Mouse (Mus musculus) neural tube, embryonic 13.5 days (tissue): Measurements from ENCODE around the gene Ltbp1. TPM values are rescaled to one million over a fixed set of nuclear protein-coding genes. Genes with fewer than 3 reads are reported as not detected.

Experiments
- ATAC-seq: fragments of 200-750 bp; cut with Nextera tagmentation; 2 replicates; pipeline ENCODE4 v1.8.0; 2017; ENCODE audit warnings: low read depth, mild to moderate bottlenecking, moderate TSS enrichment, moderate library complexity
- H3K27ac ChIP-seq: fragments of 300-500 bp; sonication (generic); replicated peaks from 2 replicates; pipeline ENCODE4 v1.5.1; 2015; ENCODE audit warnings: moderate library complexity, mild to moderate bottlenecking, inconsistent platforms
- H3K27me3 ChIP-seq: fragments of 300-500 bp; sonication (generic); 2 replicates; pipeline ENCODE4 v1.6.1; 2015; ENCODE audit warnings: mild to moderate bottlenecking, inconsistent platforms
- H3K36me3 ChIP-seq: fragments of 300-500 bp; sonication (generic); 2 replicates; pipeline ENCODE4 v1.6.1; 2015; ENCODE audit warnings: mild to moderate bottlenecking, inconsistent platforms
- H3K4me1 ChIP-seq: fragments of 300-500 bp; sonication (generic); replicated peaks from 2 replicates; pipeline ENCODE4 v1.6.1; 2015; ENCODE audit warnings: inconsistent platforms
- H3K4me2 ChIP-seq: fragments of 300-500 bp; sonication (generic); 2 replicates; pipeline ENCODE4 v1.6.1; 2015; ENCODE audit warnings: inconsistent platforms, mild to moderate bottlenecking, moderate library complexity
- H3K4me3 ChIP-seq: fragments of 300-500 bp; sonication (generic); 2 replicates; pipeline ENCODE4 v1.5.1; 2015; ENCODE audit warnings: mild to moderate bottlenecking, inconsistent platforms
- H3K9ac ChIP-seq: fragments of 300-500 bp; sonication (generic); 2 replicates; pipeline ENCODE4 v1.6.1; 2015; ENCODE audit warnings: moderate library complexity, mild to moderate bottlenecking, inconsistent platforms
- H3K9me3 ChIP-seq: fragments of 300-500 bp; sonication (generic); 2 replicates; pipeline ENCODE4 v1.6.1; 2016; ENCODE audit warnings: inconsistent platforms
- WGBS: fragments of 180-500 bp; shearing (Covaris S2); methylation state at CpG from one replicate; pipeline ENCODE4 v1.1.7; 2015; 5-methylcytosine and 5-hydroxymethylcytosine counted together
- polyA plus RNA-seq: library from polyadenylated mRNA; unstranded; fragments of >200 nt; fragmentation: Nextera tagmentation; extraction: Ambion mirVana; gene quantifications from 2 replicates; pipeline ENCODE4 v1.2.1, GENCODE M21; 2015

The Ltbp1 gene
- polyA plus RNA-seq, 1 experiment from 2014 or later, result 2.9 TPM

DNA sequence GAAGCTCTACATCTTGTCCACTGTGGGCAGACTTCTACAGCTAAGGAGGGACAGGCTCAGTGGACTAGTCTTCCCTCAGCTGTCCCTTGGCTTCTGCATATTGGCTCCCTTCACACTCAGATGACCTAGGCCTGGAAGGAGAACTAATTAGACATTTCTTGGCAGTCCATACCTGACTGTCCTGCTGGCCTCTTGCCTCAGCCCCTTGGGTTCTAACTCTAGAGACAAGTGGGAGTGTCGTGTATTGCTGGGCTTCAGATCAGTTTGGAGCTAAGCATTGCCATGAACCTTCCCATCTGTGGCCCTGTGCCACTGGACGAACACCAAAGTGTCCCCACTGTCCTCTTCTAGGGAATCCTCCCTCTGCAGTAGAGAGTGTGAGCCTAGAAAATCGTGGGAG, 288.4 kb downstream of the Ltbp1 start:
- Histone ChIP-seq H3K4me1 (no peaks in the 10 kb centered on the region), H3K27ac (no peak overlapping the region), H3K4me2 (no peak overlapping the region), H3K9me3 (no peaks in the 10 kb centered on the region), H3K27me3 (no peaks in the 10 kb centered on the region), H3K36me3 (no peaks in the 10 kb centered on the region), H3K9ac (no peak overlapping the region), H3K4me3 (no peak overlapping the region)
- WGBS, result 82% methylated on average over 3 of the region's 3 CpGs
- no peak for ATAC-seq

DNA sequence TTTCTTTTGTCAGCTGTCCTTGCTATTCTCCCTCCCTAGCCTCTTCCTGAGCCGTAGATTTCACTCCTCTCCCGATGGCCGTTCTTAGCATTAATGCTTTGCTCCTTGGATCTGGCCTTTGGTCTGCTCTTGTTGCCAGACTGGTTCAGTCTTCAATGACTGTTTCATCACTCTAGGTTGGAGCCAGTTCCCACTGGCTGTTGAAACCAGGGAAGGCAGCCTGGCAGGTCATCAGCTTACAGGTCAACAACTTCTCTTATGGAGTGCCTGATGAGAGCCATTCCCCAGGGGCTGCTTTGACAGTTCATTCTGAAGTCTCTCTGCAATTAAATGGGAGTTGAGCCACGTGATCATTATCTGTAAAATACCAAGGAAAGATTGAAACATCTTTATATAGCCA, 295.5 kb downstream of the Ltbp1 start:
- Histone ChIP-seq H3K4me2 (no peak overlapping the region), H3K27ac (no peak overlapping the region), H3K36me3 (no peaks in the 10 kb centered on the region), H3K27me3 (no peaks in the 10 kb centered on the region), H3K4me1 (no peaks in the 10 kb centered on the region), H3K9ac (no peak overlapping the region), H3K9me3 (no peaks in the 10 kb centered on the region), H3K4me3 (no peak overlapping the region)
- 88% methylated on average over 4 of the region's 4 CpGs for WGBS
- no peak for ATAC-seq

DNA sequence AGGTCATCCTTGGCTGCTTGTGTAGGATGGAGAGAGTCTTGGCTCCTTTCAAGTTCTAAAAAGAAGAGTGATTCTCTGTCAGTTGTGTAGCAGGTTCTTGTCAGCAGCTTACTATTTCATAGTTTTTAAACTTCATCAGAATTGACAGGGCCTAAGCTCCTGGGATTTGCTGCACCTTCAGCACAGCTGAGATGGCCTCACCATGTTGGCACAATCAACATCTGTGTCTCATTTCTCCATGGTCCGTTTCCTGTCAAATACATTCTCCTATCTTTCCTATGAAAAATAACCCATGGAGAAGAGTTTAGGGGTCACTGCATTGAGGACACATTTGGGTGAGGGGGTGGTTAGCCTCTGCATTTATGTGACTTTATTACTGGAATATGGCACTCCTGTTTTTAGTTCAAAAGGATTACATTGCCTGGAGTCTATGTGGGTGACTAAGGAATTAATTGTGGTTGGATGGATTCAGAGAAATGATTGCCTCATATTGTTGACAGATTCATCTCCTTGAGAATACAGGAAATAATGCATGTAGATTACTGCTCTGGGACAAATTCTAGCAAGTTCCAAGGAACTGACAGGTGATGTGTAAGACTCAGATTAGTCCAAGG, 299.5 kb downstream of the Ltbp1 start:
- H3K4me2 ChIP-seq, result no peak overlapping the region
- no peaks in the 10 kb centered on the region for H3K27me3 ChIP-seq
- peaks cover 5% of the 10 kb centered on the region; the same call in 1 of the 2 replicates for H3K4me1 ChIP-seq
- H3K4me3 ChIP-seq, result no peak overlapping the region
- H3K27ac ChIP-seq, result no peak overlapping the region
- no peak overlapping the region for H3K9ac ChIP-seq
- 85% methylated on average over 1 of the region's 1 CpGs for WGBS
- ATAC-seq, result no peak
- no peaks in the 10 kb centered on the region for H3K36me3 ChIP-seq
- H3K9me3 ChIP-seq, result no peaks in the 10 kb centered on the region

DNA sequence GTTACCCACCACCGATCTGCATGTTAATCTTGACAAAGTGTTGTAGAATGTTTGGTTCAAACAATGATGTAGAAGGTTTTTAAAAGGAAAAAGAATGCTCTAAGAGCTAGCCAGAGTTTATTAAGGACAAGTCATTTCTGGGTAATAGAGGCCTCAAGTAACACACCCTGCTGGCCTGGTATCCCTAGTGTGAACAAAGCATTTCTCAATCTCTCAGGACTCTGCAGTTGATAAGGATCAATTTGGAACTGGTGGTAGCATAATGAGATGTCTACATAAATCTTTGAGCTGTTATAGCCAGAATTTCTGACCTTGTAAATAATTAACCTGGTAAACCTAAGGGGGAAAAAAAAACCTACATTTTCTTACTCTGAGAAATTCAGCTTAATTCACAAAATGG, 300.3 kb downstream of the Ltbp1 start:
- Histone ChIP-seq H3K4me3 (no peak overlapping the region), H3K27ac (no peak overlapping the region), H3K9me3 (no peaks in the 10 kb centered on the region), H3K36me3 (no peaks in the 10 kb centered on the region), H3K4me2 (no peak overlapping the region), H3K27me3 (no peaks in the 10 kb centered on the region), H3K4me1 (peaks cover 5% of the 10 kb centered on the region; the same call in 1 of the 2 replicates), H3K9ac (no peak overlapping the region)
- ATAC-seq, result no peak
- WGBS, result 100% methylated on average over 1 of the region's 1 CpGs

DNA sequence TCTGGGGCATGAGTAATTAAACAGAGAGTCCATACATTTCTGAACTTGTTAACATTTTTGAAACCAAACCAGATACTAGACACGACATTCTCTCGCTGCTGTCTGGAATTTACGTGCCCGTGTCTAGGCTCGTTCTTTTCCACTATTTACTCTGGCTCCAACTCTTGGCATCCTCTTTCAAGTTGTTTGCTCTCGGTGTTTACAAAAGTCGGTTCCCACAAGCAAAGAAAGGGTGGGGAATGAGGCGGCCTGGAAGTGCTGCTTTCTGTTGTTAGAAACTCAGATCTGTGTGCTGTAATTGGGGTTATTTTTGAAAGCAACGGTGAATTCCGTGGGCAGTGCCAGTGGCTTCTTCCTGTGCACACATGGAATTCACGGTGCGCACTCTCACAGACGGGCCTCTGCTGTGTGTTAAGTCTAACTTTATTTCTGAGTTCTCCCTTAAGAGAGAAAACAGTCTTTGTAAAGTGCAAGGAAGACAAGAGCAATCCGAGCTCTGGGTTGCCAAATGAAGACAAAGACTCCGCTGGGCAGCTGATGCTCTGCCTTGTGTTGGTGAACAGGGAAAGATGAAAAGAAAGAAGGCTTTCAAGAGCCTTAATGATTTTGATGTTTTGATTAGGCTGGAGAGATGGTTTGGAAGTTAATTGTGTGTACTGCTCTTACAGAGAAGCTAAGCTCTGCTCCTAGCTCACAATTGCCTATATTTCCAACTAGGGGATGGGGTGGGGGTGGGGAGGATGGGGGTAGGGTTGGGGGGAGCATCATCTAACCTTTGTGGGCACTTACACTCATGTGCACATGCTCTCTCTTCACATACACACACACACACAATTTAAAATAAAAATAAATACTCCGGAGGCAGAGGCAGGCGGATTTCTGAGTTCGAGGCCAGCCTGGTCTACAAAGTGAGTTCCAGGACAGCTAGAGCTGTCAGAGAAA, 302.0 kb downstream of the Ltbp1 start:
- Histone ChIP-seq H3K27ac (peak overlapping the region; percentile 38; the same call in 1 of the 2 replicates), H3K4me2 (no peak overlapping the region), H3K27me3 (no peaks in the 10 kb centered on the region), H3K36me3 (no peaks in the 10 kb centered on the region), H3K9ac (no peak overlapping the region), H3K4me3 (no peak overlapping the region), H3K4me1 (peaks cover 5% of the 10 kb centered on the region; the same call in 1 of the 2 replicates), H3K9me3 (no peaks in the 10 kb centered on the region)
- ATAC-seq, result peak; percentile 36; the same call in 1 of the 2 replicates
- 50% methylated on average over 18 of the region's 18 CpGs for WGBS

DNA sequence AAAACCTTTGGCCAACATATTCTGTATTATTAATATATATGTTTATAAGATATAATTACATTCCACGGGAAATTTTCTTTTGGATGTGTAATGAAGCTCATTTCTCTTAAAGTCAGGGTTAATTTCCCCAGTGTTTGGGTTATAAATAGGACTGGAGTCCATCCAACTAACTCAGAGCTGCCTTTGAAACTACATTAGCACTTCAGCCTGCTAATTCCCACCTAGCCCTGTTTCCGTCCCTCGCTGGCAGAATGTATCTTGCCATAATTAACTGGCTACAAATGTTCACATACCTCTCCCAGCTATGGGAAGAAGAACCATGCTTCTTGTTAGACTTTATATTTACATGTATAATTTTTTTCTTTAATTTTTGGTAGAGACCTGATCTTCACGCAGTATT, 311.7 kb downstream of the Ltbp1 start:
- no peaks in the 10 kb centered on the region for H3K9me3 ChIP-seq
- no peak overlapping the region for H3K9ac ChIP-seq
- H3K27me3 ChIP-seq, result no peaks in the 10 kb centered on the region
- no peak overlapping the region for H3K27ac ChIP-seq
- no peaks in the 10 kb centered on the region; the same call in 1 of the 2 replicates for H3K4me1 ChIP-seq
- no peak for ATAC-seq
- no peak overlapping the region for H3K4me3 ChIP-seq
- H3K4me2 ChIP-seq, result no peak overlapping the region
- WGBS, result 87% methylated on average over 4 of the region's 4 CpGs
- H3K36me3 ChIP-seq, result no peaks in the 10 kb centered on the region

DNA sequence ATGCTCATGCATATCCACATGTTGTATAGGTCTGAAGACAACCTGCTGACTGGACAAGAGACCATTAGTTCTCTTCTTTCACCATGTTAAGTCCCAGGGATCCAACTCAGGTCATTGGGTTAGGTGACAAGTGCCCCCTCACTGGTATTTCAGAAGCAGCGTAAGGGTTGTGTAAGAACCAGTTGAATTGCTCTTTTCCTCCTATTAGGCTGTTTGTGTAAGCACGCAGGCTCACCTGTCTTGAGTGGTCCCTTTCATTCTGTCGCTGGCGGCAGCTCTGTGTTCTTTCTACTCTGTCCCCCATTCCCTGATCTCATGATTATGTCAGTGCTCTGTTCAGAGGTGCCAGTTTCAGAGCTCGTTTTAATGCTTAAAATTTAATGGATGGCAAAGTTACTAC, 317.9 kb downstream of the Ltbp1 start:
- no peaks in the 10 kb centered on the region for H3K36me3 ChIP-seq
- H3K4me3 ChIP-seq, result no peak overlapping the region
- WGBS, result 91% methylated on average over 5 of the region's 5 CpGs
- ATAC-seq, result no peak
- H3K9ac ChIP-seq, result no peak overlapping the region
- no peak overlapping the region for H3K4me2 ChIP-seq
- H3K4me1 ChIP-seq, result no peaks in the 10 kb centered on the region
- no peaks in the 10 kb centered on the region for H3K27me3 ChIP-seq
- H3K9me3 ChIP-seq, result no peaks in the 10 kb centered on the region
- no peak overlapping the region for H3K27ac ChIP-seq

DNA sequence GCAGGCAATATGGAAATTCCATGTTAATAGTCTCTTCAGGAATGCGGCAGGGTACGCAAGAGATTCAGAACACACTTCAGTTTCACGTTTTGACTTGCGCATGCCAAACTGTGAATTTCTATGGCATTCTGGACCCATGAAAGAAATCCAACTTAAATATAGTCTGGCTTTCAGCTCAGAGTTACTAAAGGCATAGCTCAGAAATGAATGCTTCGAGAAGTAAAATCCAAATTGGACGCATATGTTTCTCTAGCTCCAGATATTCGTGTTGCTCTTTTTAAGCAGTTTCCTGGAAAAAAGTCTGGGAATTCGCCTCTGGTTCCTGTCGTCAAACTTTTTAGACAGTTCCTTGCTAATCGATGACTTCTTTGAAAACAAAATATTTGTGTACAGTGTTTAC, 318.4 kb downstream of the Ltbp1 start:
- H3K4me2 ChIP-seq, result no peak overlapping the region
- H3K9me3 ChIP-seq, result no peaks in the 10 kb centered on the region
- no peaks in the 10 kb centered on the region for H3K27me3 ChIP-seq
- H3K4me3 ChIP-seq, result no peak overlapping the region
- WGBS, result 93% methylated on average over 10 of the region's 10 CpGs
- no peak overlapping the region for H3K27ac ChIP-seq
- no peak overlapping the region for H3K9ac ChIP-seq
- H3K4me1 ChIP-seq, result no peaks in the 10 kb centered on the region
- no peaks in the 10 kb centered on the region for H3K36me3 ChIP-seq
- ATAC-seq, result no peak

DNA sequence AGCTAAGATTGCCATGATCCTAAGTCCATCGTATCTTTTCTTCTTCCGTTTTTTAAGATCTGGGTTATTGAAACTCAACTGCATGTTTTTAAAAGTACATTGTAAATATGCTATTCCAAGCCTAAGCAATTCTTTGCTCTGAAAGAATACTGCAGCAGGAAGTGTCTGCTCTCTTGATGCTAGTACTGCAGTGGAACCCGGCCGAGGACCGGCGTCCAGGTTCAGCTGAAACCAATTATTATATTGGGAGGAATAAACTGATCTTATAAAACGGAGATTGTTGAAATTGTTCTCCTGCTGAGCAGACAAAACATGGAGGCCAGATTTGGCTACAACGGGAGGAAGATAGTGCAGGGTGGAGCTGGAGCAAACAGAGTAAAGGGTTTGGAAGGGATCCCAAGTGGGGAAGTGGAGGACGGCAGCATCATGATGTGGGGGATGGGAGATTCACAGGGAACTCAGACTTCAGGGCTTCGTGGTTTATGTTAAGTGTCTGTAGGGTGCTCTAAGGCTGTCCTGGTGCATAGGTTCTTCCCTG, 322.8 kb downstream of the Ltbp1 start:
- WGBS, result 86% methylated on average over 10 of the region's 10 CpGs

DNA sequence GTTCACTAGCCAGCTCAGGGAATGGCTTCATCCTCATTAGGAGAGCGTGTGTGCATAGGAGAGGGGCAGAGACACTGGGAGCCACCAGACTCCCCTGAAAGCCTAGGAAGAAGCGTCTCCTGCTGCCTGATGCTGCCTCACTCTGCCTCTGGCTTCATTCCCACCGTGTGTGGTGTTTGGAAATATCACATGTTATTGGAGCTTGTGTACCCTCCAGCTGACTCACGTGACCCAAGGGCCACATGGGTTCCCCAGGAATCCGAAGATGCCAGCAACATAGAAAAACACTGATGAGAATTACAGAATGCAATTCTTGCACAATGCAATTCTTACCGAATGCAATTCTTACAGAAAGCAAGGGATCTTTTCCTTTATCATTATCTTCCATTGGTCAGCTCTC, 325.0 kb downstream of the Ltbp1 start:
- H3K4me2 ChIP-seq, result no peak overlapping the region
- no peaks in the 10 kb centered on the region for H3K4me1 ChIP-seq
- H3K9ac ChIP-seq, result no peak overlapping the region
- no peak overlapping the region for H3K27ac ChIP-seq
- WGBS, result 88% methylated on average over 6 of the region's 6 CpGs
- no peaks in the 10 kb centered on the region for H3K36me3 ChIP-seq
- no peak overlapping the region for H3K4me3 ChIP-seq
- no peaks in the 10 kb centered on the region for H3K9me3 ChIP-seq
- ATAC-seq, result no peak
- H3K27me3 ChIP-seq, result no peaks in the 10 kb centered on the region

More for the DNA sequence above, 322.8 kb downstream of the Ltbp1 start:
- Histone ChIP-seq H3K27ac (no peak overlapping the region), H3K9me3 (no peaks in the 10 kb centered on the region), H3K36me3 (no peaks in the 10 kb centered on the region), H3K4me1 (no peaks in the 10 kb centered on the region), H3K27me3 (no peaks in the 10 kb centered on the region), H3K9ac (no peak overlapping the region), H3K4me2 (no peak overlapping the region), H3K4me3 (no peak overlapping the region)
- ATAC-seq, result no peak

DNA sequence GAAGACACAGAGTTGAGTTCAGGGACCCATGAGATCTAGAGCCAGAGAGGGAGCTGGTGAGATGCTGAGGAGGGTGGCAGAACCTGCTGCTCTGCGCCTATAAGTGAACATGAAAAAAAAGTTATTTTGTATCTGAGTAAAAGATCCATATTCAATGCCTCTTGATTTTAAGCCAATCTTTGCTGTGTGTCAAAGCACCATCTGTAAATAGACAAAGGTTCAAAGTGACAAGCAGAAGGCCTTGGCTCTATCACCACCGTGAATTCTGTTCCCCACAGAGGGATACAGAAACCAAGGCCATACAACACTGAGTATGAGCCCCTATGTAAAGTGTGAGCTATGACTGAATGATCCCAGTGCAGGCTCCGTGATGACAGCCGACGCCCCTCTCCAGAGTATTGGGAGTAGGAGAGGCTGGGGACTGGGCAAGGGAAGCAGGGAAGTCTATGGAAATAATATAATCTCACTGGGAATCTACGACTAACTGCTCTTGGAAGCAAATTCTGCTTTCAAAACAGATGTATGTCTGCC, 326.1 kb downstream of the Ltbp1 start:
- no peaks in the 10 kb centered on the region for H3K4me1 ChIP-seq
- 89% methylated on average over 6 of the region's 6 CpGs for WGBS
- no peak for ATAC-seq
- H3K9ac ChIP-seq, result no peak overlapping the region
- no peak overlapping the region for H3K4me2 ChIP-seq
- H3K9me3 ChIP-seq, result no peaks in the 10 kb centered on the region
- H3K27me3 ChIP-seq, result no peaks in the 10 kb centered on the region
- H3K36me3 ChIP-seq, result no peaks in the 10 kb centered on the region
- no peak overlapping the region for H3K4me3 ChIP-seq
- H3K27ac ChIP-seq, result no peak overlapping the region

DNA sequence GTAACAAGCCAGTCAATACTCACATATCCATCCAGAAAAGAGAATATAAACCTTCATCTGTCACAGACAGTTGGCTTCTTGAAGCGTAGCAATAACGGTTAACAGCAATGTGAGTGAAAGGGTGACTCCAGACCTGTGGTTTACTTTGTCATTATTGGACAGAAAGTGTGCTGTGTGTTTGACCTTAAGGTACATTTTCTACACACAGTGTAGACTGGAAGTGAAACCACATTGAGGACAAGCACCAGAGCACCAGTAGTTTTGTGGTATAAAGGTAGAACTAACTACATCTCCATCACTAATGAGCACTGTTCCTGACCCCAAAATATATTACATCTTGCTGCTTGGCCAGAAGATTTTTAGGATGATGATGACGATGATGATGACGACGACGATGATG, 326.9 kb downstream of the Ltbp1 start:
- Histone ChIP-seq H3K4me1 (no peaks in the 10 kb centered on the region), H3K9ac (no peak overlapping the region), H3K36me3 (no peaks in the 10 kb centered on the region), H3K27ac (no peak overlapping the region), H3K4me2 (no peak overlapping the region), H3K27me3 (no peaks in the 10 kb centered on the region), H3K9me3 (no peaks in the 10 kb centered on the region), H3K4me3 (no peak overlapping the region)
- 94% methylated on average over 6 of the region's 6 CpGs for WGBS
- ATAC-seq, result no peak
